Mouse (Mus musculus): Measurements from ENCODE around the gene Dock10. TPM values are rescaled to one million over a fixed set of nuclear protein-coding genes. Genes with fewer than 3 reads are reported as not detected.

Dock10 gene
- polyA plus RNA-seq (2016; fragmentation: Nextera tagmentation; extraction: Ambion mirVana), result 1.9 and 2.2 TPM in 2 replicates

- H3K9me3 ChIP-seq, result no peaks in the 10 kb centered on the region
- peak within 1 kb of the TSS; percentile 83 for H3K27ac ChIP-seq
- no peaks in the 10 kb centered on the region for H3K36me3 ChIP-seq
- peaks cover 17% of the 10 kb centered on the region; the same call in 1 of the 2 replicates for H3K4me1 ChIP-seq
- WGBS, result under 1% methylated on average over 82 of the region's 82 CpGs
- H3K27me3 ChIP-seq (ENCODE audit: insufficient read depth, poor library complexity, severe bottlenecking), result peaks cover 19% of the 10 kb centered on the region
- DNase-seq (ENCODE audit: low spot score), result no peak
- peak within 1 kb of the TSS; percentile 80 for H3K4me3 ChIP-seq
Measured at GRCm38 (mm10) chr1:80757977-80758797, at the start of gene Dock10. TSS of gene Dock10 (minus strand) at chr1:80758527.

DNA sequence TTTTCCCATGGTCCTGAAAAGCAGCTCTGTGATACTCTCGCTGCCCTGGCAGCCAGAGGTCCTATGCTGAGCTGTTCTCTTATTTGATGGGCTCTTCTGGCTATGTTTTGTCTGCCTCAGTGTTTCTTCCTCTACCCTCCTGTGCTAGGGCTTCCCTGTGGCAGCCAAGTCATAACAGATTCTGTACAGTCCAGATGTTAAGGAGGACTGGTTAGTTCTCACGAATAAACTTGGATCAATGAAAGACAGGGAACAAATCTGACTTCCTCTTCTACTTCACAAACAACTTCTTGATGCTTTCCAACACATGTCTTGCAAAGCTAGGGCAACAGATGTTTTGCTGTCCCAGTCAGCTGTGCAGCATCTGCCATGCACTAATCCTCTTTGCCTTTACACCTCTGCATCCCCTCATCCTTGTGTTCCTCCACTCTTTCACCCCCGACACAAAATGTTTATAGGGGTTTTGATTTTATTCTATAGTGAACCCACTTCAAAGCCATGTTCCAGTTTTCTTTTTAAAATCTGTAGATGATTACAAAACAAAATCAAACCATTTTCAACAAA lies 48.6 kb upstream of the Dock10 start:
- H3K4me3 ChIP-seq, result no peak overlapping the region
- H3K27ac ChIP-seq, result no peak overlapping the region
- no peaks in the 10 kb centered on the region for H3K9me3 ChIP-seq
- no peak for DNase-seq (ENCODE audit: low spot score)
- no peaks in the 10 kb centered on the region for H3K36me3 ChIP-seq
- no peaks in the 10 kb centered on the region for H3K27me3 ChIP-seq (ENCODE audit: insufficient read depth, poor library complexity, severe bottlenecking)
- WGBS, result 75% methylated on average over 3 of the region's 3 CpGs
- H3K4me1 ChIP-seq, result no peaks in the 10 kb centered on the region

- H3K27ac ChIP-seq, result no peak overlapping the region
- no peak for DNase-seq (ENCODE audit: low spot score)
- no peaks in the 10 kb centered on the region for H3K36me3 ChIP-seq
- no peaks in the 10 kb centered on the region for H3K9me3 ChIP-seq
- WGBS, result 78% methylated on average over 3 of the region's 3 CpGs
- no peak overlapping the region for H3K4me3 ChIP-seq
- H3K4me1 ChIP-seq, result no peaks in the 10 kb centered on the region
- no peaks in the 10 kb centered on the region for H3K27me3 ChIP-seq (ENCODE audit: insufficient read depth, poor library complexity, severe bottlenecking)
Measured at GRCm38 (mm10) chr1:80802023-80802422, 43.7 kb upstream of the Dock10 start.

DNA sequence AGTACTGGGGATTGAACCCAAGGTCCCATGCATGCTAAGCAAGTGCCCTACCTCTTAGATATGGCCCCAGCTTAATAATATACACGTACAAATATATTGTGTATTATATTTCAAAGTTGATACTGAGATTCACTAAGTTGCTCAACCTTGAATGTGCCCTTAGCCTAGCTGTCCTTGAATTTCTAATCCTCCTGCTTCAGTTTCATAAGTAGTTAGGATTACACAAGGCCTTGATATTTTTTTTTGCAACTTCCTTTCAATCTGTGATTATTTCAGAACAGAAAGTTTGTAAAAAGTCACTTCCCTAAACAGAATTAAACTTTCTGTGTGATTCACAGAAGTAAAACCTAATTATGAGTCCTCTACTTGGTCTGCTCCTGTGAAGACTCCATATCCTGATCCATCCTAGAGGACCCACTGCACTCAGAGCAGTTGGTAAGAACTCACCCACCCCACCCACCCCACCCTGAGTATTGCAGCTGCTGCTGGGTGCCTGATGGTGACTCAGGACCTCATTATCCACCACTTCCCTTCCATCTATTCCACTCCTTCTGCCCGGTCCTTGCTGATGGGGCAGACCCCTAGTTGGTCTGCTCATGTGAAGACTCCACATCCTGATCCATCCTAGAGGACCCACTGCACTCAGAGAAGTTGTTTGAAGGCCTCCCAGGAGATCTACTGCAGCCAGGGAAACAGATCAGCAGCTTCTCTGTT lies 26.9 kb upstream of the Dock10 start:
- H3K27ac ChIP-seq, result no peak overlapping the region
- no peaks in the 10 kb centered on the region for H3K36me3 ChIP-seq
- no peak for DNase-seq (ENCODE audit: low spot score)
- H3K4me1 ChIP-seq, result no peaks in the 10 kb centered on the region
- no peak overlapping the region for H3K4me3 ChIP-seq
- 62% methylated on average over 2 of the region's 2 CpGs for WGBS
- H3K27me3 ChIP-seq (ENCODE audit: insufficient read depth, poor library complexity, severe bottlenecking), result no peaks in the 10 kb centered on the region
- H3K9me3 ChIP-seq, result no peaks in the 10 kb centered on the region

DNA sequence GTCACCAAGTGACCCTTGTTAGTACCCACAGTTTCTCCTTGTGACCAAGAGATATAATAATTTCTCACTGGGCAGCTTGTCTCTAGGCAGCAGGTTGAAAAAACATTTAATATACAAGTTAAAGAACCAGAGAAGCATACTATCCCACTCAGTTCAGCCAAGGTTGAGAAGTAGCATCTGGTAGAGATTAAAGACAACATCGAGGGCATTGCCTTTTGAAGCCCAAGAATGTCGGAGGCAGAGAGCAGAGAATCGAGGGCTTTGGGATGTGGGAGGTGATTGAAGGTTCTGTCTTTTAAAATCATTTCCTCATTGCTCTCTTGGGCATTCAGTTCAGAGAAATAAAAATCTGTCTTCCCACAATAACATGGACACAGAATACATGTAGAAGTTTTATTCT lies 25.8 kb upstream of the Dock10 start:
- Histone ChIP-seq H3K27me3 (ENCODE audit: insufficient read depth, poor library complexity, severe bottlenecking) (no peaks in the 10 kb centered on the region), H3K9me3 (no peaks in the 10 kb centered on the region), H3K36me3 (no peaks in the 10 kb centered on the region), H3K27ac (no peak overlapping the region), H3K4me3 (no peak overlapping the region), H3K4me1 (no peaks in the 10 kb centered on the region)
- 60% methylated on average over 3 of the region's 3 CpGs for WGBS
- DNase-seq (ENCODE audit: low spot score), result no peak

DNA sequence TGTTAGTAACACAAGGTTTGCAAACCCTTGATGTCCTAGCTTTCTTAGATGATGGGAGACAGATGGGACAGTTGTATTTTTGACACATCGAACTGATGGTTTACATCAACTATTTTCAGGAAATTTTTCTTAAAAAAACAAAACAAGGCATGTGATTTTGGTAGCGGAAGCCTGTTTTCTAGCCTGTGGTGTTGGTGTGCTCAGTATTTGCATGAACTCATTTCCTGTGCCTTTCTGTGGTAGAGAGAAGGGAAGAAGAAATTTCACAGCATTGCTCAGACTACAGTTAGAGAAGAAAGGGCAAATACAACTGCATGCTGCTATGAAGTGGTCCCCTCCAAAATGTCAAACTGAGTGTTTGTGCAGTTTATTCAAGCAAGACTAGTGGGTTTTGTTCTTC lies 7.2 kb upstream of the Dock10 start:
- DNase-seq (ENCODE audit: low spot score), result no peak
- Histone ChIP-seq H3K27ac (no peak overlapping the region), H3K9me3 (no peaks in the 10 kb centered on the region), H3K27me3 (ENCODE audit: insufficient read depth, poor library complexity, severe bottlenecking) (no peaks in the 10 kb centered on the region), H3K4me3 (no peak overlapping the region), H3K36me3 (no peaks in the 10 kb centered on the region), H3K4me1 (no peaks in the 10 kb centered on the region)
- 78% methylated on average over 2 of the region's 2 CpGs for WGBS

DNA sequence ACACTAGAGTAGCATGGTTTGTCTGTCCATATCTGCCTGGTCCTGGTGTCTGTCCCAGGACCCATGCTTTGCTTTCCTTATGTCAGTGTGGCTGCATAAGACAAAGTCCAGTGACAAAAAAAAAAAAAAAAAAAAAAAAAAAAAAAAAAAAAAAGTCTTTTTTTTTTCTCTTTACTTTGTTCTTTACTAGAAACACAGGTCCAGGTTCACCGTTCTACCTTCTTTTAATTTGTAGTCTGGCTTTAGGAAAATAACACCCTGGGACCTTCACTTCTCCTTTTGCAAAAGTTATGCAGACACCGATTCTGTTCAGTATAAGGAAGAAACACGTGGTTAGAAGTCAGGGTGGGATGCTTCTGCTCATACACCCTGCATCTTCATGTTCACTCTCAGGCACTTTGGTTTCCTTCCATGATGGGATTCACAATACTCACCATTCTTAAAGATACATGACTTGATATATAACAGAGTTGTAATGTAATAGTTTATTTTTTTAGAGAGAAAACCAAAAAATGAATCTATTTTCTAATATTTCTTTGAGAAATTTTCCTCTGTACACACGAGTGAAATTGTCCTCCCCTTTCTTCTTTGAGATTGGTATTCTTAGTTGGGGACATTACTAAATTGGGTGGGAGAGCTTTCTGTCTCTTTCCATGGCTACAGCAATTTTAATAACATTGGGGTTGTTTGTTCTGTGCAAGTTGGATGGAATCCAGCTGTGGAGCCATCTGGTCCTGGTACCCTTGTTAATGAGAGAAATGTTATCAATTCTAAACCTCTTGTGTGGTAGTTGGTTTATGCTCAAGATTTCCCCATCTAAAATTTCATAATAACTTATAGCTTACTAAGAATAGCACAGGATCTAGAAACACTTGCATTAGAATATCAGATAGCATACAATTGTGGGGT lies 5.0 kb upstream of the Dock10 start:
- no peak overlapping the region for H3K4me3 ChIP-seq
- 68% methylated on average over 4 of the region's 4 CpGs for WGBS
- H3K27me3 ChIP-seq (ENCODE audit: insufficient read depth, poor library complexity, severe bottlenecking), result peaks cover 12% of the 10 kb centered on the region
- no peak overlapping the region for H3K27ac ChIP-seq
- no peaks in the 10 kb centered on the region for H3K9me3 ChIP-seq
- DNase-seq (ENCODE audit: low spot score), result no peak
- H3K36me3 ChIP-seq, result no peaks in the 10 kb centered on the region
- H3K4me1 ChIP-seq, result 0 out of 2 replicates have a peak, but pooled peaks cover 3% of the 10 kb centered on the region

- Histone ChIP-seq H3K27ac (peak overlapping the region; percentile 83; the same call in 1 of the 2 replicates), H3K36me3 (no peaks in the 10 kb centered on the region), H3K4me3 (peak overlapping the region; percentile 80), H3K9me3 (no peaks in the 10 kb centered on the region), H3K27me3 (ENCODE audit: insufficient read depth, poor library complexity, severe bottlenecking) (peaks cover 19% of the 10 kb centered on the region), H3K4me1 (peaks cover 17% of the 10 kb centered on the region; the same call in 1 of the 2 replicates)
- no peak for DNase-seq (ENCODE audit: low spot score)
- WGBS, result 6% methylated on average over 6 of the region's 6 CpGs
Measured at GRCm38 (mm10) chr1:80758798-80759184, 464 bp upstream of the Dock10 start.

DNA sequence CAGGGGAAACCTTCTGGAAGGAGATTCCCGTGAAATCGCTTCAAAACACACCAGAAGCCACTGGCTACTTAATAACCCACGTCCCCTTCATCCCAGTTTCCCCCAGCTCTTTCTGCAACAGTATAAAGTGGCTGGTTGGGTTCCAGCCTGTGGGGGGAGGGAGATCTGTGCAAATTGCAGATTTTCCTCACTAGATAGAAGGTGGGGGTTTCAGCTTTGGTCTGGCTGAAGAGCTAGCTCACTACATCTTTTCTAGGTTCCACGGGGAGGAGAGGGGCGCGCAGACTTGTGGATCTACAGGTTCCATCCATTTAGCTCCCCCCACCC lies 714 bp downstream of the Dock10 start:
- peaks cover 17% of the 10 kb centered on the region; the same call in 1 of the 2 replicates for H3K4me1 ChIP-seq
- H3K27me3 ChIP-seq (ENCODE audit: insufficient read depth, poor library complexity, severe bottlenecking), result peaks cover 19% of the 10 kb centered on the region
- DNase-seq (ENCODE audit: low spot score), result no peak
- H3K36me3 ChIP-seq, result no peaks in the 10 kb centered on the region
- H3K27ac ChIP-seq, result 0 out of 2 replicates have a peak overlapping the region, but pooled peaks have one; percentile 18
- peak overlapping the region; percentile 80 for H3K4me3 ChIP-seq
- 0% methylated on average over 6 of the region's 6 CpGs for WGBS
- no peaks in the 10 kb centered on the region for H3K9me3 ChIP-seq

DNA sequence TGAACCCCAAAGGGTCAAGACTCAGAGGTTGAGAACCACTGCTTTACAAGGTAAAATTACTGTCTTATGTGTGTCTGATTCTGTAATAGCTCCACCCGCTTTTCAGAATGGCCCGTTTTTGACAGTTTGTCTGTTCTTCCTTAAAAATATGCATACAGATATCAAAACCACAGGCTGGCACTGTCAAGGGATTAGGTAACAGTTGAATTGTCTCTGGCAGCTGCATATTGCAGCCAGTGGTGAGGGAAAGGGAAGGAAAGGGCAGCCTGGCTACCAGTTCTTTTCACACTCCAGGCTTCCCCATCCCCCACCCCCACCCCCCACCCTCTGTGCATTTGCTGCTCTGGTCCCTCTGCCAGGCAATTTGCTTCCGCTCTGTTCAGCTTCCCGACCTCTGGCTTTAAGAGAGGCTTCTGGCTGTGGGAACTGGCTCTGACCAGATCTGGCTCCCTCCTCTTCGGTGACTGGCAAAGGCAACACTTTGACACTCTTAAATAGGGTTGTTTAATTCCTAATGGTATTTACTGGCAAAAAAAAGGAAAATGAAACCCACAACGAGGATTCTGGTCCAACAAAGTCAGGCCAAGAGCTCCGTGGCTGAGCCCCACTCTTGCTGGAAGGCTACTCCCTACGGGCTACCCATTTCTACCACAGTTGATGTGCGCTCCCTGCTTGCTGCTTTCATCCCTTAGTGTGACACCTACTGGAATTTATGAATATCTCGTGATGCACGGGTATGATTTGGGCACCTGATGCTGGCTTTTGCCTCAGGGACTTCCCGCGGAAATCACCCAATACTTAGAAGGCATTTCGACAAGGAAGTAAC lies 1.3 kb downstream of the Dock10 start:
- Histone ChIP-seq H3K27me3 (ENCODE audit: insufficient read depth, poor library complexity, severe bottlenecking) (peaks cover 19% of the 10 kb centered on the region), H3K4me1 (peaks cover 17% of the 10 kb centered on the region; the same call in 1 of the 2 replicates), H3K36me3 (no peaks in the 10 kb centered on the region), H3K9me3 (no peaks in the 10 kb centered on the region), H3K4me3 (peak overlapping the region; percentile 80), H3K27ac (peak overlapping the region; percentile 18; the same call in 1 of the 2 replicates)
- WGBS, result 6% methylated on average over 14 of the region's 14 CpGs
- DNase-seq (ENCODE audit: low spot score), result no peak

- Histone ChIP-seq H3K4me3 (no peak overlapping the region), H3K36me3 (no peaks in the 10 kb centered on the region), H3K27me3 (ENCODE audit: insufficient read depth, poor library complexity, severe bottlenecking) (peaks cover 19% of the 10 kb centered on the region), H3K27ac (no peak overlapping the region), H3K4me1 (peaks cover 17% of the 10 kb centered on the region; the same call in 1 of the 2 replicates), H3K9me3 (no peaks in the 10 kb centered on the region)
- WGBS, result 35% methylated on average over 2 of the region's 2 CpGs
- no peak for DNase-seq (ENCODE audit: low spot score)
Measured at GRCm38 (mm10) chr1:80756060-80756439, 2.3 kb downstream of the Dock10 start.
